Mouse (Mus musculus): ENCODE data around the gene Mtmr4.

The Mtmr4 gene

GRCm38 (mm10) chr11:87611547-87611946, 19.6 kb downstream of the Mtmr4 start:
- DNase-seq (ENCODE audit: low read depth in 1 of 2, low spot score in 2 of 2): no peak

GRCm38 (mm10) chr11:87613972-87614371, 22.0 kb downstream of the Mtmr4 start:
- no peak for DNase-seq (ENCODE audit: low read depth in 1 of 2, low spot score in 2 of 2)

GRCm38 (mm10) chr11:87615551-87615950, 23.6 kb downstream of the Mtmr4 start:
- DNase-seq (ENCODE audit: low read depth in 1 of 2, low spot score in 2 of 2): no peak

- no peak for DNase-seq (ENCODE audit: low read depth in 1 of 2, low spot score in 2 of 2)
Observed at GRCm38 (mm10) chr11:87615952-87616351, 24.0 kb downstream of the Mtmr4 start.

- DNase-seq (ENCODE audit: low read depth in 1 of 2, low spot score in 2 of 2): no peak
Observed at GRCm38 (mm10) chr11:87616790-87617474, 25.0 kb downstream of the Mtmr4 start, which contains the start of gene Hsf5. TSS of gene Hsf5 (plus strand) at chr11:87617164.

- no peak for DNase-seq (ENCODE audit: low read depth in 1 of 2, low spot score in 2 of 2)
Observed at GRCm38 (mm10) chr11:87617606-87618005, 25.6 kb downstream of the Mtmr4 start.

- no peak for DNase-seq (ENCODE audit: low read depth in 1 of 2, low spot score in 2 of 2)
Observed at GRCm38 (mm10) chr11:87623160-87623559, 31.2 kb downstream of the Mtmr4 start.

- no peak for DNase-seq (ENCODE audit: low read depth in 1 of 2, low spot score in 2 of 2)
Observed at GRCm38 (mm10) chr11:87629859-87630258, 37.9 kb downstream of the Mtmr4 start.

- no peak for DNase-seq (ENCODE audit: low read depth in 1 of 2, low spot score in 2 of 2)
Observed at GRCm38 (mm10) chr11:87638793-87639192, 46.8 kb downstream of the Mtmr4 start.

GRCm38 (mm10) chr11:87639206-87639605, 47.2 kb downstream of the Mtmr4 start:
- peak; percentile 6 to 7 for DNase-seq (ENCODE audit: low read depth in 1 of 2, low spot score in 2 of 2)

- no peak for DNase-seq (ENCODE audit: low read depth in 1 of 2, low spot score in 2 of 2)
Observed at GRCm38 (mm10) chr11:87642865-87643264, 50.9 kb downstream of the Mtmr4 start.

- no peak for DNase-seq (ENCODE audit: low read depth in 1 of 2, low spot score in 2 of 2)
Observed at GRCm38 (mm10) chr11:87654693-87655092, 62.7 kb downstream of the Mtmr4 start.

GRCm38 (mm10) chr11:87659216-87659615, 67.3 kb downstream of the Mtmr4 start:
- DNase-seq (ENCODE audit: low read depth in 1 of 2, low spot score in 2 of 2): no peak

GRCm38 (mm10) chr11:87662407-87662806, 70.4 kb downstream of the Mtmr4 start, which contains the start of gene Rnf43:
TSS of gene Rnf43 (plus strand) at chr11:87662722.
- DNase-seq (ENCODE audit: low read depth in 1 of 2, low spot score in 2 of 2): peak; percentile 35 to 72

GRCm38 (mm10) chr11:87662822-87663221, 70.9 kb downstream of the Mtmr4 start:
- no peak for DNase-seq (ENCODE audit: low read depth in 1 of 2, low spot score in 2 of 2)

- no peak for DNase-seq (ENCODE audit: low read depth in 1 of 2, low spot score in 2 of 2)
Observed at GRCm38 (mm10) chr11:87663948-87664347, 72.0 kb downstream of the Mtmr4 start.

- DNase-seq (ENCODE audit: low read depth in 1 of 2, low spot score in 2 of 2): no peak
Observed at GRCm38 (mm10) chr11:87664521-87664920, 72.6 kb downstream of the Mtmr4 start.

GRCm38 (mm10) chr11:87665224-87665623, 73.3 kb downstream of the Mtmr4 start:
- no peak for DNase-seq (ENCODE audit: low read depth in 1 of 2, low spot score in 2 of 2)

GRCm38 (mm10) chr11:87665658-87666057, 73.7 kb downstream of the Mtmr4 start:
- no peak for DNase-seq (ENCODE audit: low read depth in 1 of 2, low spot score in 2 of 2)

All from monocyte, adult 2 months (primary cell).